Mouse (Mus musculus): ENCODE data around the gene Ppib. TPM values are rescaled to one million over a fixed set of nuclear protein-coding genes. Genes with fewer than 3 reads are reported as not detected.

Ppib gene
- polyA plus RNA-seq (2012; rRNA removed): 278 and 338 TPM in 2 replicates

- DNase-seq: peak; percentile 99
- Histone ChIP-seq H3K27ac (ENCODE audit: insufficient read depth, low read depth, low read length) (peak within 1 kb of the TSS; percentile 85), H3K4me3 (ENCODE audit: insufficient read depth, low read depth, low read length) (peak within 1 kb of the TSS; percentile 89), H3K36me3 (ENCODE audit: control insufficient read depth, insufficient read depth, low read length) (no peaks in the 10 kb centered on the region), H3K27me3 (replicated peaks; ENCODE audit: control insufficient read depth, insufficient read depth, low read length) (no peaks in the 10 kb centered on the region), H3K4me1 (ENCODE audit: control insufficient read depth, insufficient read depth, low read length) (peaks cover 7% of the 10 kb centered on the region; the same call in 1 of the 2 replicates)
- TF ChIP-seq CTCF (conservative IDR thresholded peaks at IDR 0.05; ENCODE audit: insufficient read depth, insufficient read length, low read depth, low read length) (no peak), POLR2A (IDR thresholded peaks at IDR 0.05; ENCODE audit: low read depth, low read length) (peak; percentile 74)
- 1% methylated on average over 51 of the region's 51 CpGs for WGBS
Observed at GRCm38 (mm10) chr9:66059583-66060307, at the start of gene Ppib. Gene Ppib (plus strand): TSS chr9:66060222.

DNA sequence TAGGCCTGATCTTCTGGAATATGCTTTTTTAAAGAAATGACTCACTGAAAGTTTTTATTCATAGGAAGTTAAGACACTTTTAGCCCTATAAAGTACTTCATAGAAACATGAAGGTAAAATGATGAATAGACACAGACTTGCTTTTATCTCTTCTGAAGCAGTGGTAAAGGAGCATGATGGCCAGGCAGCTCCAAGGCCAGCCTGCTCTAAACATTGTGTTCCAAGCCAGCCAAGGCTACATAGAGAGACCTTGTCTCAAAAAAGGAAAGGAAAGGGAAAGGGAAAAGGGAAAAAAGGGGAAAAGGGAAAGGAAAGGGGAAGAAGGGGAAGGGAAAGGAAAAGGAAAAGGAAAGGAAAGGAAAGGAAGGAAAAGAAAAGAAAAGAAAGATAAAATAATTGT lies 39.4 kb upstream of the Ppib start:
- TF ChIP-seq CTCF (conservative IDR thresholded peaks at IDR 0.05; ENCODE audit: insufficient read depth, insufficient read length, low read depth, low read length) (no peak), POLR2A (IDR thresholded peaks at IDR 0.05; ENCODE audit: low read depth, low read length) (no peak)
- H3K36me3 ChIP-seq (ENCODE audit: control insufficient read depth, insufficient read depth, low read length): peaks cover 2% of the 10 kb centered on the region; the same call in 1 of the 2 replicates
- no peak overlapping the region for H3K27ac ChIP-seq (ENCODE audit: insufficient read depth, low read depth, low read length)
- no peak for DNase-seq
- no peak overlapping the region for H3K4me3 ChIP-seq (ENCODE audit: insufficient read depth, low read depth, low read length)
- H3K4me1 ChIP-seq (ENCODE audit: control insufficient read depth, insufficient read depth, low read length): no peaks in the 10 kb centered on the region
- H3K27me3 ChIP-seq (replicated peaks; ENCODE audit: control insufficient read depth, insufficient read depth, low read length): no peaks in the 10 kb centered on the region

- peaks cover under 1% of the 10 kb centered on the region for H3K36me3 ChIP-seq (ENCODE audit: control insufficient read depth, insufficient read depth, low read length)
- TF ChIP-seq POLR2A (IDR thresholded peaks at IDR 0.05; ENCODE audit: low read depth, low read length): no peak
- no peak for TF ChIP-seq CTCF (conservative IDR thresholded peaks at IDR 0.05; ENCODE audit: insufficient read depth, insufficient read length, low read depth, low read length)
- no peak overlapping the region for H3K4me3 ChIP-seq (ENCODE audit: insufficient read depth, low read depth, low read length)
- H3K4me1 ChIP-seq (ENCODE audit: control insufficient read depth, insufficient read depth, low read length): no peaks in the 10 kb centered on the region
- no peaks in the 10 kb centered on the region for H3K27me3 ChIP-seq (replicated peaks; ENCODE audit: control insufficient read depth, insufficient read depth, low read length)
- no peak for DNase-seq
- WGBS: 96% methylated on average over 4 of the region's 4 CpGs
- no peak overlapping the region for H3K27ac ChIP-seq (ENCODE audit: insufficient read depth, low read depth, low read length)
Observed at GRCm38 (mm10) chr9:66038082-66038481, 21.9 kb upstream of the Ppib start.

DNA sequence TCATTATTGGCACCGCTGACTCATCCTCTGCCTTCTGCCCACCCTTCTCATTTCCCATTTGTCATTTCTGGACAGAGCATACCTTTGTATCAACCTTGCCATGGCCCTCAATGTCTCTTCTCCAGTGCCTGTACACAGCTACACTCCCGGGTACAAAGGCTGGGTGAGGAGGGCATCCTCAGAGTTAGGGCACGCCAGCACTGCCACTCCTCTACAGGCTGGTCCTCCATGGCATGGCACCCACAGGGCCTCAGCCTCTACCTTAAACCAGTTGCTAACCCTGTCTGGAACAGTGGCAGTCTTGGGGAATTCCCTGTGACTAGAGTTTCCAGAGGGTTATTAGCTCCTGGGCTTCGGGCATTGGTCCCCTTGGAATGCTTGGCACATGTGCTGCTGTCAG lies 21.4 kb upstream of the Ppib start:
- WGBS: 90% methylated on average over 4 of the region's 4 CpGs
- no peaks in the 10 kb centered on the region for H3K4me1 ChIP-seq (ENCODE audit: control insufficient read depth, insufficient read depth, low read length)

GRCm38 (mm10) chr9:66039290-66039689 lies 20.7 kb upstream of the Ppib start:
- no peaks in the 10 kb centered on the region; the same call in 1 of the 2 replicates for H3K36me3 ChIP-seq (ENCODE audit: control insufficient read depth, insufficient read depth, low read length)
- WGBS: 82% methylated on average over 4 of the region's 4 CpGs
- H3K27me3 ChIP-seq (replicated peaks; ENCODE audit: control insufficient read depth, insufficient read depth, low read length): no peaks in the 10 kb centered on the region
- TF ChIP-seq CTCF (conservative IDR thresholded peaks at IDR 0.05; ENCODE audit: insufficient read depth, insufficient read length, low read depth, low read length) (no peak), POLR2A (IDR thresholded peaks at IDR 0.05; ENCODE audit: low read depth, low read length) (no peak)
- H3K4me3 ChIP-seq (ENCODE audit: insufficient read depth, low read depth, low read length): no peak overlapping the region
- H3K27ac ChIP-seq (ENCODE audit: insufficient read depth, low read depth, low read length): no peak overlapping the region
- no peak for DNase-seq
- H3K4me1 ChIP-seq (ENCODE audit: control insufficient read depth, insufficient read depth, low read length): no peaks in the 10 kb centered on the region

More for the DNA sequence above, 21.4 kb upstream of the Ppib start:
- TF ChIP-seq CTCF (conservative IDR thresholded peaks at IDR 0.05; ENCODE audit: insufficient read depth, insufficient read length, low read depth, low read length): no peak
- no peak for TF ChIP-seq POLR2A (IDR thresholded peaks at IDR 0.05; ENCODE audit: low read depth, low read length)
- no peak overlapping the region for H3K4me3 ChIP-seq (ENCODE audit: insufficient read depth, low read depth, low read length)
- no peaks in the 10 kb centered on the region for H3K27me3 ChIP-seq (replicated peaks; ENCODE audit: control insufficient read depth, insufficient read depth, low read length)
- DNase-seq: no peak
- no peak overlapping the region for H3K27ac ChIP-seq (ENCODE audit: insufficient read depth, low read depth, low read length)
- no peaks in the 10 kb centered on the region; the same call in 1 of the 2 replicates for H3K36me3 ChIP-seq (ENCODE audit: control insufficient read depth, insufficient read depth, low read length)

DNA sequence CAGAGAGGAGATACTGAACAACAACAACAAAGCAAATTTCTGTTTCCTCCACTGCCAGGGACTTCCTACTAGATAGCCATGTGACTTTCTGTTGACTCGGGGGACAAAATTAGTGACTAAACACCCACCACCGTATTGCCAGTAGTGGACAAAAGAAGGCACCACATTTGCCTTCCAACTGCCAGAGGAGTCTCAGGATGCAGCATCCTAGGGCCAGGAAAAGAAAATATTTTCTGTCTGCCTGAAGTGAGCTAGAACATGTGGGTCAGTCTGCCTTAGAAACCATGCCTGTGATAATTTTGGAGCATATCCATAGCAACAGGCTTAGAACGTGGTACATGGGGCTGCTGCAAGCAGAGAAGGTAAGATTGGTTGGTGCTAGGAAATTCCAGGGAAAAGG lies 19.2 kb upstream of the Ppib start:
- Histone ChIP-seq H3K4me3 (ENCODE audit: insufficient read depth, low read depth, low read length) (no peak overlapping the region), H3K36me3 (ENCODE audit: control insufficient read depth, insufficient read depth, low read length) (no peaks in the 10 kb centered on the region), H3K4me1 (ENCODE audit: control insufficient read depth, insufficient read depth, low read length) (no peaks in the 10 kb centered on the region), H3K27ac (ENCODE audit: insufficient read depth, low read depth, low read length) (no peak overlapping the region), H3K27me3 (replicated peaks; ENCODE audit: control insufficient read depth, insufficient read depth, low read length) (no peaks in the 10 kb centered on the region)
- TF ChIP-seq POLR2A (IDR thresholded peaks at IDR 0.05; ENCODE audit: low read depth, low read length) (no peak), CTCF (conservative IDR thresholded peaks at IDR 0.05; ENCODE audit: insufficient read depth, insufficient read length, low read depth, low read length) (no peak)
- 85% methylated on average over 3 of the region's 3 CpGs for WGBS
- DNase-seq: no peak

DNA sequence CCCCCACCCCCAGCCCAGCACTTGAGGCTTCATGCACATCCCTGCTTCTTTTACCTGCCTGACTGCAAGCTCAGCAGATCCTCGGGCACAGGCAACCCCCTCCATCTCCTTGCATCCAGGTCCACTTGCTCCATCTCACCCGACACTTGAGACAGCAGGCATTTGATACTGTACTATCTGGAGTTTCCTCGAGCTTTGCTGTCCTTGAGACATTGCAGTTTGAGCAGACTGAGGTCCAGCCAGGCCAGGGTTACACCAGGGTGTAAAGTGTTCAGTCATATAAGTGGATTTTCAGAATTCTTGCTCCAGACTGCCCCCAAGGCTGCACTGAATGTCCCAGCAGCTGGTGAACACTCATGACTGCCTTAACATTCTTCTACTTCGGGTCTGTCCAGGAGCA lies 17.7 kb upstream of the Ppib start:
- Histone ChIP-seq H3K27me3 (replicated peaks; ENCODE audit: control insufficient read depth, insufficient read depth, low read length) (no peaks in the 10 kb centered on the region), H3K4me3 (ENCODE audit: insufficient read depth, low read depth, low read length) (no peak overlapping the region), H3K4me1 (ENCODE audit: control insufficient read depth, insufficient read depth, low read length) (no peaks in the 10 kb centered on the region), H3K27ac (ENCODE audit: insufficient read depth, low read depth, low read length) (no peak overlapping the region), H3K36me3 (ENCODE audit: control insufficient read depth, insufficient read depth, low read length) (no peaks in the 10 kb centered on the region)
- no peak for DNase-seq
- no peak for TF ChIP-seq CTCF (conservative IDR thresholded peaks at IDR 0.05; ENCODE audit: insufficient read depth, insufficient read length, low read depth, low read length)
- TF ChIP-seq POLR2A (IDR thresholded peaks at IDR 0.05; ENCODE audit: low read depth, low read length): no peak
- 71% methylated on average over 4 of the region's 4 CpGs for WGBS
